Mouse (Mus musculus): ENCODE results near the gene Arhgef12. TPM values are rescaled to one million over a fixed set of nuclear protein-coding genes. Genes with fewer than 3 reads are reported as not detected.

Gene Arhgef12
- total RNA-seq, 2 experiments from 2014 or later, result 165 to 344 TPM

- no peak for ATAC-seq (replicated peaks; ENCODE audit: low FRiP score, poor library complexity, severe bottlenecking)
These were observed 22.3 kb downstream of the Arhgef12 start for GRCm38 (mm10) chr9:43084496-43085362.

- ATAC-seq (replicated peaks; ENCODE audit: low FRiP score, poor library complexity, severe bottlenecking), result no peak
These were observed 23.5 kb downstream of the Arhgef12 start for GRCm38 (mm10) chr9:43083441-43084055.

GRCm38 (mm10) chr9:43078711-43079110, 28.3 kb downstream of the Arhgef12 start:
- no peak for ATAC-seq (replicated peaks; ENCODE audit: low FRiP score, poor library complexity, severe bottlenecking)

GRCm38 (mm10) chr9:43076163-43076562, 30.9 kb downstream of the Arhgef12 start:
- ATAC-seq (replicated peaks; ENCODE audit: low FRiP score, poor library complexity, severe bottlenecking), result no peak

GRCm38 (mm10) chr9:43074611-43075010, 32.4 kb downstream of the Arhgef12 start:
- ATAC-seq (replicated peaks; ENCODE audit: low FRiP score, poor library complexity, severe bottlenecking), result no peak

- no peak for ATAC-seq (replicated peaks; ENCODE audit: low FRiP score, poor library complexity, severe bottlenecking)
These were observed 35.3 kb downstream of the Arhgef12 start for GRCm38 (mm10) chr9:43071741-43072140.

GRCm38 (mm10) chr9:43071176-43071575, 35.9 kb downstream of the Arhgef12 start:
- ATAC-seq (replicated peaks; ENCODE audit: low FRiP score, poor library complexity, severe bottlenecking), result no peak

GRCm38 (mm10) chr9:43070566-43070965, 36.5 kb downstream of the Arhgef12 start:
- ATAC-seq (replicated peaks; ENCODE audit: low FRiP score, poor library complexity, severe bottlenecking), result no peak

GRCm38 (mm10) chr9:43070153-43070552, 36.9 kb downstream of the Arhgef12 start:
- ATAC-seq (replicated peaks; ENCODE audit: low FRiP score, poor library complexity, severe bottlenecking), result no peak

- ATAC-seq (replicated peaks; ENCODE audit: low FRiP score, poor library complexity, severe bottlenecking), result no peak
These were observed 39.1 kb downstream of the Arhgef12 start for GRCm38 (mm10) chr9:43067896-43068295.

GRCm38 (mm10) chr9:43065231-43065630, 41.8 kb downstream of the Arhgef12 start:
- no peak for ATAC-seq (replicated peaks; ENCODE audit: low FRiP score, poor library complexity, severe bottlenecking)

GRCm38 (mm10) chr9:43061545-43061944, 45.5 kb downstream of the Arhgef12 start:
- no peak; the same call in 1 of the 2 replicates for ATAC-seq (replicated peaks; ENCODE audit: low FRiP score, poor library complexity, severe bottlenecking)

- no peak for ATAC-seq (replicated peaks; ENCODE audit: low FRiP score, poor library complexity, severe bottlenecking)
These were observed 56.6 kb downstream of the Arhgef12 start for GRCm38 (mm10) chr9:43050391-43050790.

- no peak for ATAC-seq (replicated peaks; ENCODE audit: low FRiP score, poor library complexity, severe bottlenecking)
These were observed 62.6 kb downstream of the Arhgef12 start for GRCm38 (mm10) chr9:43044481-43044880.

- ATAC-seq (replicated peaks; ENCODE audit: low FRiP score, poor library complexity, severe bottlenecking), result no peak
These were observed 68.6 kb downstream of the Arhgef12 start for GRCm38 (mm10) chr9:43038466-43038865.

GRCm38 (mm10) chr9:43035208-43035607, 71.8 kb downstream of the Arhgef12 start:
- no peak for ATAC-seq (replicated peaks; ENCODE audit: low FRiP score, poor library complexity, severe bottlenecking)

- no peak for ATAC-seq (replicated peaks; ENCODE audit: low FRiP score, poor library complexity, severe bottlenecking)
These were observed 72.8 kb downstream of the Arhgef12 start for GRCm38 (mm10) chr9:43034273-43034672.

GRCm38 (mm10) chr9:43027757-43028156, 79.3 kb downstream of the Arhgef12 start:
- ATAC-seq (replicated peaks; ENCODE audit: low FRiP score, poor library complexity, severe bottlenecking), result no peak

GRCm38 (mm10) chr9:43021515-43022251, 85.4 kb downstream of the Arhgef12 start:
- no peak for ATAC-seq (replicated peaks; ENCODE audit: low FRiP score, poor library complexity, severe bottlenecking)

GRCm38 (mm10) chr9:43019656-43020055, 87.4 kb downstream of the Arhgef12 start:
- no peak for ATAC-seq (replicated peaks; ENCODE audit: low FRiP score, poor library complexity, severe bottlenecking)
